Mouse (Mus musculus) MEL-GATA-1-ER (cell line): ENCODE data around the gene Smoc2.

Source experiments
- DNase-seq: peaks from one replicate; pipeline ENCODE4 v3.0.0-alpha.2; 2012; ENCODE audit warnings: low read depth; ENCODE audit errors: extremely low read depth

Gene Smoc2

GRCm38 (mm10) chr17:14346891-14347290 lies 67.6 kb downstream of the Smoc2 start:
- no peak for DNase-seq

- no peak for DNase-seq
Measured at GRCm38 (mm10) chr17:14349086-14349814, 69.9 kb downstream of the Smoc2 start.

GRCm38 (mm10) chr17:14353219-14354079 lies 74.1 kb downstream of the Smoc2 start:
- DNase-seq: no peak

GRCm38 (mm10) chr17:14361511-14361910 lies 82.2 kb downstream of the Smoc2 start:
- DNase-seq: no peak

GRCm38 (mm10) chr17:14370476-14370875 lies 91.2 kb downstream of the Smoc2 start:
- DNase-seq: no peak

- DNase-seq: no peak
Measured at GRCm38 (mm10) chr17:14371606-14372005, 92.3 kb downstream of the Smoc2 start.

GRCm38 (mm10) chr17:14372324-14373145 lies 93.2 kb downstream of the Smoc2 start:
- no peak for DNase-seq

- no peak for DNase-seq
Measured at GRCm38 (mm10) chr17:14378692-14379446, 99.6 kb downstream of the Smoc2 start.

GRCm38 (mm10) chr17:14379518-14379917 lies 100.2 kb downstream of the Smoc2 start:
- DNase-seq: no peak

GRCm38 (mm10) chr17:14379966-14380365 lies 100.7 kb downstream of the Smoc2 start:
- no peak for DNase-seq

- no peak for DNase-seq
Measured at GRCm38 (mm10) chr17:14380526-14380925, 101.2 kb downstream of the Smoc2 start.

- no peak for DNase-seq
Measured at GRCm38 (mm10) chr17:14381482-14381881, 102.2 kb downstream of the Smoc2 start.

- no peak for DNase-seq
Measured at GRCm38 (mm10) chr17:14383981-14384380, 104.7 kb downstream of the Smoc2 start.

- DNase-seq: no peak
Measured at GRCm38 (mm10) chr17:14384980-14385379, 105.7 kb downstream of the Smoc2 start.

- DNase-seq: no peak
Measured at GRCm38 (mm10) chr17:14387261-14387660, 108.0 kb downstream of the Smoc2 start.

GRCm38 (mm10) chr17:14392443-14392842 lies 113.1 kb downstream of the Smoc2 start:
- no peak for DNase-seq

GRCm38 (mm10) chr17:14394861-14395260 lies 115.6 kb downstream of the Smoc2 start:
- DNase-seq: no peak

- no peak for DNase-seq
Measured at GRCm38 (mm10) chr17:14397456-14397855, 118.2 kb downstream of the Smoc2 start.

- no peak for DNase-seq
Measured at GRCm38 (mm10) chr17:14398650-14399424, 119.5 kb downstream of the Smoc2 start.

- no peak for DNase-seq
Measured at GRCm38 (mm10) chr17:14400960-14401359, 121.7 kb downstream of the Smoc2 start.
